ENCODE assay signal across 8 mouse cellular contexts in genomic region chr8:119798170-119798964, GRCm38 (mm10). TPM values are rescaled to one million over a fixed set of nuclear protein-coding genes. Genes with fewer than 3 reads are reported as not detected.
DNase-seq lines count a peak whose midpoint lies in the region; ATAC-seq lines count a peak whose summit lies in the region.

No protein-coding gene starts in this region.

- peak; percentile 40 for DNase-seq in ovary, adult 18-20 months (ENCODE audit: low spot score)
- DNase-seq in ovary, postnatal 10 days (ENCODE audit: low spot score) = no peak
- peak; percentile 85 for DNase-seq in embryonic facial prominence, embryonic 14.5 days (ENCODE audit: low spot score)
- DNase-seq in layer of hippocampus, adult 8-10 months (ENCODE audit: low spot score in 2 of 2) = peak; percentile 70 to 76
- DNase-seq in lung, postnatal 10 days = peak; percentile 81
- DNase-seq in ovary, postnatal 36 days (ENCODE audit: low spot score) = peak; percentile 48
- DNase-seq in thymus, postnatal 25 days = peak; percentile 93

- H3K4me3 ChIP-seq in embryonic facial prominence, embryonic 14.5 days (ENCODE audit: low read depth, low read length) = no peak overlapping the region

- H3K27ac ChIP-seq in embryonic facial prominence, embryonic 14.5 days (replicated peaks; ENCODE audit: low read depth, low read length) = peak overlapping the region; percentile 68

- no peaks in the 10 kb centered on the region for H3K36me3 ChIP-seq in embryonic facial prominence, embryonic 14.5 days (ENCODE audit: control insufficient read depth, insufficient read depth, low read length)

- H3K4me2 ChIP-seq in embryonic facial prominence, embryonic 14.5 days (ENCODE audit: low read depth, low read length) = peak overlapping the region; percentile 43

- WGBS in embryonic facial prominence, embryonic 14.5 days = 8% methylated on average over 15 of the region's 15 CpGs

- ATAC-seq in embryonic facial prominence, embryonic 14.5 days (ENCODE audit: low read depth) = peak; percentile 80
- ATAC-seq in hematopoietic stem cell, adult 5-6 weeks (replicated peaks in 1 of 2; ENCODE audit: insufficient read depth in 1 of 2, low FRiP score in 2 of 2, low TSS enrichment in 1 of 2, low read depth in 1 of 2, poor library complexity in 2 of 2, severe bottlenecking in 2 of 2) = peak; percentile 73 to 77

- H3K27me3 ChIP-seq in embryonic facial prominence, embryonic 14.5 days (replicated peaks; ENCODE audit: control insufficient read depth, insufficient read depth, low read length) = no peaks in the 10 kb centered on the region

- no peaks in the 10 kb centered on the region for H3K9me3 ChIP-seq in embryonic facial prominence, embryonic 14.5 days (ENCODE audit: control insufficient read depth, low read length)

- H3K4me1 ChIP-seq in embryonic facial prominence, embryonic 14.5 days (ENCODE audit: control insufficient read depth, insufficient read depth, low read length) = peaks cover 9% of the 10 kb centered on the region; the same call in 1 of the 2 replicates

- H3K9ac ChIP-seq in embryonic facial prominence, embryonic 14.5 days (ENCODE audit: low read depth, low read length) = peak overlapping the region; percentile 19; the same call in 1 of the 2 replicates

RNA-seq across cellular contexts. Expression of gene Tldc1, which starts 20.2 kb away (rescaled TPM):
- 5.4 and 5.5 TPM in 2 replicates for polyA plus RNA-seq in embryonic facial prominence, embryonic 14.5 days (2014; fragmentation: Nextera tagmentation; extraction: Ambion mirVana)
- total RNA-seq in hematopoietic stem cell, adult 5-6 weeks (2017) = 7.9 and 14.4 TPM in 2 replicates
- total RNA-seq in layer of hippocampus, adult 8-10 months (2022) = 10 to 100 TPM; 12.5 to 15.9 (median 15.5) TPM

RNA-seq across cellular contexts. Expression of gene Cotl1, which starts 42.0 kb away (rescaled TPM):
- polyA plus RNA-seq in embryonic facial prominence, embryonic 14.5 days (2014; fragmentation: Nextera tagmentation; extraction: Ambion mirVana) = 255 and 299 TPM in 2 replicates
- 84.9 and 161 TPM in 2 replicates for total RNA-seq in hematopoietic stem cell, adult 5-6 weeks (2017)
- total RNA-seq in layer of hippocampus, adult 8-10 months (2022) = 100 to 1,000 TPM; 119 to 176 (median 137) TPM
